Mouse (Mus musculus) forebrain, embryonic 10.5 days (tissue): ENCODE measurements around the gene Zfp839. TPM values are rescaled to one million over a fixed set of nuclear protein-coding genes. Genes with fewer than 3 reads are reported as not detected.
"Not testable (repeated sequence)": the region's sequence is repeated elsewhere in the genome, so short reads cannot be mapped to it uniquely, and the experiment has no call there.

Experiments
- DNase-seq: peaks from one replicate; pipeline ENCODE4 v3.0.0-alpha.2; 2017; ENCODE audit warnings: low spot score; ENCODE audit errors: extremely low spot score
- H3K27ac ChIP-seq: fragments of 300-500 bp; sonication (generic); 2 replicates; pipeline ENCODE4 v1.5.1; 2016; ENCODE audit warnings: mild to moderate bottlenecking
- H3K27me3 ChIP-seq: fragments of 300-500 bp; sonication (generic); 2 replicates; pipeline ENCODE4 v1.6.1; 2016; ENCODE audit warnings: mild to moderate bottlenecking; ENCODE audit not compliant: poor library complexity, severe bottlenecking
- H3K36me3 ChIP-seq: fragments of 300-500 bp; sonication (generic); replicated peaks from 2 replicates; pipeline ENCODE4 v1.6.1; 2016; ENCODE audit warnings: mild to moderate bottlenecking, moderate library complexity
- H3K4me1 ChIP-seq: fragments of 300-500 bp; sonication (generic); 2 replicates; pipeline ENCODE4 v1.6.1; 2016
- H3K4me3 ChIP-seq: fragments of 300-500 bp; sonication (generic); 2 replicates; pipeline ENCODE4 v1.5.1; 2016; ENCODE audit warnings: mild to moderate bottlenecking, moderate library complexity
- H3K9me3 ChIP-seq: fragments of 300-500 bp; sonication (generic); 2 replicates; pipeline ENCODE4 v1.6.1; 2016; ENCODE audit warnings: mild to moderate bottlenecking, moderate library complexity
- WGBS: fragments of 180-500 bp; shearing (Covaris S2); methylation state at CpG from one replicate; pipeline ENCODE4 v1.1.7; 2016; 5-methylcytosine and 5-hydroxymethylcytosine counted together
- polyA plus RNA-seq: library from polyadenylated mRNA; unstranded; fragments of >200 nt; fragmentation: Nextera tagmentation; extraction: Ambion mirVana; gene quantifications from 2 replicates; pipeline ENCODE4 v1.2.1, GENCODE M21; 2016

Zfp839 gene
- polyA plus RNA-seq, 1 experiment from 2014 or later = 4.2 TPM

- no peak for DNase-seq
- Histone ChIP-seq H3K36me3 (no peaks in the 10 kb centered on the region), H3K4me3 (peak overlapping the region; percentile 59), H3K9me3 (no peaks in the 10 kb centered on the region), H3K4me1 (peaks cover 48% of the 10 kb centered on the region), H3K27ac (peak overlapping the region; percentile 62), H3K27me3 (peaks cover 57% of the 10 kb centered on the region)
- WGBS = 1% methylated on average over 42 of the region's 42 CpGs
These were observed 5.6 kb upstream of the Zfp839 start for GRCm38 (mm10) chr12:110844227-110845130.

- under 1% methylated on average over 36 of the region's 36 CpGs for WGBS
- peak overlapping the region; percentile 62 for H3K27ac ChIP-seq
- H3K4me1 ChIP-seq = peaks cover 45% of the 10 kb centered on the region
- no peaks in the 10 kb centered on the region for H3K36me3 ChIP-seq
- peak; percentile 94 for DNase-seq
- peak overlapping the region; percentile 59 for H3K4me3 ChIP-seq
- H3K27me3 ChIP-seq = peaks cover 52% of the 10 kb centered on the region
- no peaks in the 10 kb centered on the region for H3K9me3 ChIP-seq
These were observed 4.7 kb upstream of the Zfp839 start for GRCm38 (mm10) chr12:110845131-110845880.

- peaks cover 52% of the 10 kb centered on the region for H3K27me3 ChIP-seq
- WGBS = 73% methylated on average over 6 of the region's 6 CpGs
- no peaks in the 10 kb centered on the region for H3K9me3 ChIP-seq
- H3K36me3 ChIP-seq = no peaks in the 10 kb centered on the region
- H3K4me1 ChIP-seq = peaks cover 52% of the 10 kb centered on the region
- H3K27ac ChIP-seq = no peak overlapping the region
- H3K4me3 ChIP-seq = peak overlapping the region; percentile 59
- no peak for DNase-seq
These were observed 3.8 kb upstream of the Zfp839 start for GRCm38 (mm10) chr12:110846191-110846765.

GRCm38 (mm10) chr12:110850929-110851256 is 840 bp downstream of the Zfp839 start:
- WGBS = 21% methylated on average over 9 of the region's 9 CpGs
- Histone ChIP-seq H3K4me3 (peak overlapping the region; percentile 90), H3K36me3 (peaks cover 9% of the 10 kb centered on the region), H3K27ac (peak overlapping the region; percentile 92), H3K9me3 (no peaks in the 10 kb centered on the region), H3K4me1 (peaks cover 35% of the 10 kb centered on the region), H3K27me3 (peaks cover 29% of the 10 kb centered on the region)
- DNase-seq = no peak

- H3K27ac ChIP-seq = no peak overlapping the region
- H3K9me3 ChIP-seq = no peaks in the 10 kb centered on the region
- H3K36me3 ChIP-seq = peaks cover 14% of the 10 kb centered on the region
- H3K4me3 ChIP-seq = peak overlapping the region; percentile 90
- peaks cover 23% of the 10 kb centered on the region for H3K27me3 ChIP-seq
- peaks cover 30% of the 10 kb centered on the region for H3K4me1 ChIP-seq
- 81% methylated on average over 12 of the region's 12 CpGs for WGBS
- no peak for DNase-seq
These were observed 1.4 kb downstream of the Zfp839 start for GRCm38 (mm10) chr12:110851414-110851813.

- 81% methylated on average over 1 of the region's 1 CpGs for WGBS
- no peak overlapping the region for H3K27ac ChIP-seq
- DNase-seq = no peak
- no peak overlapping the region for H3K4me3 ChIP-seq
- peaks cover 16% of the 10 kb centered on the region for H3K36me3 ChIP-seq
- no peaks in the 10 kb centered on the region for H3K9me3 ChIP-seq
- peaks cover 18% of the 10 kb centered on the region for H3K27me3 ChIP-seq
- peaks cover 28% of the 10 kb centered on the region for H3K4me1 ChIP-seq
These were observed 1.9 kb downstream of the Zfp839 start for GRCm38 (mm10) chr12:110851923-110852322.

- Histone ChIP-seq H3K9me3 (no peaks in the 10 kb centered on the region), H3K4me3 (no peak overlapping the region), H3K4me1 (peaks cover 23% of the 10 kb centered on the region), H3K27me3 (no peaks in the 10 kb centered on the region), H3K36me3 (peaks cover 32% of the 10 kb centered on the region), H3K27ac (no peak overlapping the region)
- 90% methylated on average over 32 of the region's 32 CpGs for WGBS
- no peak for DNase-seq
These were observed 5.0 kb downstream of the Zfp839 start for GRCm38 (mm10) chr12:110854786-110855737.

GRCm38 (mm10) chr12:110857196-110857595 is 7.1 kb downstream of the Zfp839 start:
- H3K9me3 ChIP-seq = no peaks in the 10 kb centered on the region
- H3K4me1 ChIP-seq = peaks cover 13% of the 10 kb centered on the region
- no peaks in the 10 kb centered on the region for H3K27me3 ChIP-seq
- 85% methylated on average over 7 of the region's 7 CpGs for WGBS
- H3K4me3 ChIP-seq = no peak overlapping the region
- H3K27ac ChIP-seq = no peak overlapping the region
- no peak for DNase-seq
- H3K36me3 ChIP-seq = peaks cover 42% of the 10 kb centered on the region

GRCm38 (mm10) chr12:110858681-110859080 is 8.6 kb downstream of the Zfp839 start:
- H3K4me1 ChIP-seq = peaks cover 12% of the 10 kb centered on the region
- H3K27ac ChIP-seq, H3K9me3 ChIP-seq, H3K4me3 ChIP-seq, H3K27me3 ChIP-seq, DNase-seq: not testable (repeated sequence)
- H3K36me3 ChIP-seq = peaks cover 44% of the 10 kb centered on the region
- 96% methylated on average over 15 of the region's 15 CpGs for WGBS

GRCm38 (mm10) chr12:110860293-110860692 is 10.2 kb downstream of the Zfp839 start:
- Histone ChIP-seq H3K9me3 (no peaks in the 10 kb centered on the region), H3K4me3 (no peak overlapping the region), H3K36me3 (peaks cover 46% of the 10 kb centered on the region), H3K27me3 (no peaks in the 10 kb centered on the region), H3K27ac (no peak overlapping the region), H3K4me1 (peaks cover 21% of the 10 kb centered on the region)
- no peak for DNase-seq

GRCm38 (mm10) chr12:110861256-110861655 is 11.2 kb downstream of the Zfp839 start:
- Histone ChIP-seq H3K4me3 (no peak overlapping the region), H3K27ac (no peak overlapping the region), H3K27me3 (no peaks in the 10 kb centered on the region), H3K4me1 (peaks cover 31% of the 10 kb centered on the region), H3K36me3 (peaks cover 41% of the 10 kb centered on the region), H3K9me3 (no peaks in the 10 kb centered on the region)
- no peak for DNase-seq
- WGBS = 60% methylated on average over 7 of the region's 7 CpGs

- no peak overlapping the region for H3K4me3 ChIP-seq
- H3K27ac ChIP-seq = no peak overlapping the region
- DNase-seq = no peak
- H3K27me3 ChIP-seq = no peaks in the 10 kb centered on the region
- 95% methylated on average over 6 of the region's 6 CpGs for WGBS
- H3K9me3 ChIP-seq = no peaks in the 10 kb centered on the region
- peaks cover 54% of the 10 kb centered on the region for H3K36me3 ChIP-seq
- peaks cover 33% of the 10 kb centered on the region for H3K4me1 ChIP-seq
These were observed 14.0 kb downstream of the Zfp839 start for GRCm38 (mm10) chr12:110864008-110864407.
